Mouse (Mus musculus) heart, embryonic 16.5 days (tissue): Measurements from ENCODE around the gene Sh3tc1. TPM values are rescaled to one million over a fixed set of nuclear protein-coding genes. Genes with fewer than 3 reads are reported as not detected.

ENCODE experiments used
- ATAC-seq: fragments of 200-750 bp; cut with Nextera tagmentation; replicated peaks from 2 replicates; pipeline ENCODE4 v1.8.0; 2017; ENCODE audit warnings: moderate number of reproducible peaks; ENCODE audit not compliant: insufficient read depth, low FRiP score; ENCODE audit errors: extremely low read depth
- H3K27ac ChIP-seq: fragments of 300-500 bp; sonication (generic); 2 replicates; pipeline ENCODE4 v1.5.1; 2014; ENCODE audit warnings: mild to moderate bottlenecking, low read length, control low read depth, moderate library complexity
- H3K27me3 ChIP-seq: fragments of 300-500 bp; sonication (generic); 2 replicates; pipeline ENCODE4 v1.6.1; 2014; ENCODE audit warnings: low read length, mixed read lengths; ENCODE audit not compliant: control insufficient read depth, insufficient read depth
- H3K36me3 ChIP-seq: fragments of 300-500 bp; sonication (generic); 2 replicates; pipeline ENCODE4 v1.6.1; 2014; ENCODE audit not compliant: control insufficient read depth, insufficient read depth
- H3K4me1 ChIP-seq: fragments of 300-500 bp; sonication (generic); 2 replicates; pipeline ENCODE4 v1.6.1; 2014; ENCODE audit warnings: low read length, mixed read lengths; ENCODE audit not compliant: control insufficient read depth, insufficient read depth
- H3K4me2 ChIP-seq: fragments of 300-500 bp; sonication (generic); 2 replicates; pipeline ENCODE4 v1.6.1; 2014; ENCODE audit warnings: low read depth, mild to moderate bottlenecking, control low read depth, low read length
- H3K4me3 ChIP-seq: fragments of 300-500 bp; sonication (generic); 2 replicates; pipeline ENCODE4 v1.5.1; 2014; ENCODE audit warnings: mild to moderate bottlenecking, control low read depth, low read length
- H3K9ac ChIP-seq: fragments of 300-500 bp; sonication (generic); 2 replicates; pipeline ENCODE4 v1.6.1; 2014; ENCODE audit warnings: low read length, control low read depth
- H3K9me3 ChIP-seq: fragments of 300-500 bp; sonication (generic); replicated peaks from 2 replicates; pipeline ENCODE4 v1.6.1; 2016; ENCODE audit warnings: low read length; ENCODE audit not compliant: control insufficient read depth
- WGBS: fragments of 180-500 bp; shearing (Covaris S2); extraction: QIAGEN DNeasy Blood & Tissue Kit; methylation state at CpG from one replicate; pipeline ENCODE4 v1.1.7; 2014; 5-methylcytosine and 5-hydroxymethylcytosine counted together
- polyA plus RNA-seq: library from polyadenylated mRNA; unstranded; fragments of >200 nt; fragmentation: Nextera tagmentation; extraction: Ambion mirVana; gene quantifications from 2 replicates; pipeline ENCODE4 v1.2.1, GENCODE M21; 2015

Gene Sh3tc1
- polyA plus RNA-seq, 1 experiment from 2014 or later = 8.3 TPM

- Histone ChIP-seq H3K27me3 (no peaks in the 10 kb centered on the region), H3K4me1 (peaks cover 24% of the 10 kb centered on the region), H3K9ac (no peak overlapping the region), H3K4me3 (no peak overlapping the region), H3K9me3 (no peaks in the 10 kb centered on the region), H3K36me3 (no peaks in the 10 kb centered on the region), H3K4me2 (no peak overlapping the region), H3K27ac (no peak overlapping the region)
- WGBS = 90% methylated on average over 2 of the region's 2 CpGs
- no peak for ATAC-seq
Measured at GRCm38 (mm10) chr5:35721933-35722332, 17.9 kb downstream of the Sh3tc1 start.

GRCm38 (mm10) chr5:35719880-35720279 is 19.9 kb downstream of the Sh3tc1 start:
- WGBS = 84% methylated on average over 1 of the region's 1 CpGs
- H3K4me2 ChIP-seq = no peak overlapping the region
- H3K9me3 ChIP-seq = no peaks in the 10 kb centered on the region
- ATAC-seq = no peak
- no peaks in the 10 kb centered on the region for H3K36me3 ChIP-seq
- peaks cover 24% of the 10 kb centered on the region for H3K4me1 ChIP-seq
- no peaks in the 10 kb centered on the region for H3K27me3 ChIP-seq
- no peak overlapping the region for H3K4me3 ChIP-seq
- no peak overlapping the region for H3K27ac ChIP-seq
- H3K9ac ChIP-seq = no peak overlapping the region

DNA sequence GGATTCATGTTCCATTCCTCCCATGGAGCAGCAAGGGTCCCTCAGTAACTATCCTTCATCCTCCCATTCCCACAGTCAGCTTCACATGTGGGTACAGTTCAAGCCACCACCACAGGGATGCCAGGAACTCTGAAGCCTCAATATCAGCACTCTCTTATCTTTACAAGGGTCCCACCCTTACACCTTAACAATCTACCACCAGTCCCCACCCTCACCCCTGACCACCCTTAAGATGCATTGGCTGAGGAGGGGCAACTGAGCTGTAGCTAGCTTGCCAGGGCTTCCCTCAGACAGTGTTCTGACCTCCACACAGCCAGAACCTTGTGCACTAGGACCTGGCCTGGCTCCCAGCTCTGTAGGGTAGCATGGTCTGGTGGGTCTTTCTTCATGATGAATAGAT is 20.4 kb downstream of the Sh3tc1 start:
- no peaks in the 10 kb centered on the region for H3K27me3 ChIP-seq
- no peak for ATAC-seq
- no peak overlapping the region for H3K4me3 ChIP-seq
- no peak overlapping the region for H3K9ac ChIP-seq
- no peaks in the 10 kb centered on the region for H3K36me3 ChIP-seq
- peaks cover 24% of the 10 kb centered on the region for H3K4me1 ChIP-seq
- no peaks in the 10 kb centered on the region for H3K9me3 ChIP-seq
- no peak overlapping the region for H3K4me2 ChIP-seq
- H3K27ac ChIP-seq = no peak overlapping the region

- H3K27me3 ChIP-seq = no peaks in the 10 kb centered on the region
- WGBS = 71% methylated on average over 11 of the region's 11 CpGs
- H3K36me3 ChIP-seq = no peaks in the 10 kb centered on the region
- H3K4me1 ChIP-seq = peaks cover 24% of the 10 kb centered on the region
- no peak overlapping the region for H3K9ac ChIP-seq
- H3K9me3 ChIP-seq = no peaks in the 10 kb centered on the region
- H3K4me3 ChIP-seq = no peak overlapping the region
- ATAC-seq = no peak
- H3K27ac ChIP-seq = no peak overlapping the region
- H3K4me2 ChIP-seq = no peak overlapping the region
Measured at GRCm38 (mm10) chr5:35718817-35719216, 21.0 kb downstream of the Sh3tc1 start.

DNA sequence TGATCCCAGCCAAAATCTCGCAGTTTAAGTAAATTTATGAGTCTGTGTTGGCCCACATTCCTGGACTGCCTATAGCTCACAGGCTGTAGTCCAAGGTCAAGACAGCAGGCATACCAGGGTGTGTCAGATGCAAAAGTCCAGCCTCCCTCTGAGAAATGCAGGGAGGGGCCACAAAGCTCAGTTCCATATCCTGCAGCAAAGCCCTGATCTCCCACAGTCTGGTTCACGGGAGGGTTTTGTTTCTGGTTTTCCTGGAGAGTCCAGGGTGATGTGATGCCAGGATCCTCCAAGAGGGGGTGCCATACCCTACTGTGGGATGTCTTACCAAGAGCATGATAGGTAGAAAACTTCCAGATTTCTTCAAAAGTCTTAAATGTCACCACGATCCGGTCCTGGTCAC is 21.8 kb downstream of the Sh3tc1 start:
- Histone ChIP-seq H3K4me3 (no peak overlapping the region), H3K4me1 (peaks cover 21% of the 10 kb centered on the region), H3K27me3 (no peaks in the 10 kb centered on the region), H3K4me2 (no peak overlapping the region), H3K36me3 (no peaks in the 10 kb centered on the region), H3K9ac (no peak overlapping the region), H3K9me3 (no peaks in the 10 kb centered on the region), H3K27ac (no peak overlapping the region)
- WGBS = 40% methylated on average over 4 of the region's 4 CpGs
- ATAC-seq = no peak

DNA sequence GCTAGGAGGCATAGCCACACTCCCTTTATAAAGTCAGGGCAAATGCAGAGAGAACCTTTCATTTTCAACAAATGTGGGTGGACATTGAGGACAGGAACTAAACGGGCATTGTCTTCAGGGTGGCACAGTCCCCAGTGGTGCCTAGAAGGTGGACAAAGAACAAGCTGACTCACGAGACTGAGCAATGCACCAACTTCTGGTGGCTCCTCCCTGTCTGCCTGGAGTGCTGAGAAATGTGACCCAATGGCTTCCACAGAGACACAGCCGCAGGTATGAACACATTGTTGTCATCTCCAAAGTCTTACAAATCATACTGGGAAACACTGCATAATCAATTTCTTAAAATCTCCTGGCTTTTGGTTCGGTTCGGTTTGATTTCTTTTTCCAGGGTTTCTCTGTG is 22.3 kb downstream of the Sh3tc1 start:
- H3K27me3 ChIP-seq = no peaks in the 10 kb centered on the region
- peaks cover 16% of the 10 kb centered on the region for H3K4me1 ChIP-seq
- H3K4me2 ChIP-seq = no peak overlapping the region
- no peak overlapping the region for H3K4me3 ChIP-seq
- H3K9me3 ChIP-seq = no peaks in the 10 kb centered on the region
- H3K36me3 ChIP-seq = no peaks in the 10 kb centered on the region
- no peak for ATAC-seq
- H3K9ac ChIP-seq = no peak overlapping the region
- H3K27ac ChIP-seq = no peak overlapping the region
- 80% methylated on average over 5 of the region's 5 CpGs for WGBS

GRCm38 (mm10) chr5:35713649-35714354 is 26.0 kb downstream of the Sh3tc1 start:
- H3K4me3 ChIP-seq = no peak overlapping the region
- no peaks in the 10 kb centered on the region for H3K27me3 ChIP-seq
- 48% methylated on average over 13 of the region's 13 CpGs for WGBS
- H3K9ac ChIP-seq = no peak overlapping the region
- H3K9me3 ChIP-seq = no peaks in the 10 kb centered on the region
- peaks cover 3% of the 10 kb centered on the region; the same call in 1 of the 2 replicates for H3K4me1 ChIP-seq
- no peaks in the 10 kb centered on the region for H3K36me3 ChIP-seq
- no peak overlapping the region for H3K27ac ChIP-seq
- H3K4me2 ChIP-seq = no peak overlapping the region
- peak; percentile 90 for ATAC-seq

DNA sequence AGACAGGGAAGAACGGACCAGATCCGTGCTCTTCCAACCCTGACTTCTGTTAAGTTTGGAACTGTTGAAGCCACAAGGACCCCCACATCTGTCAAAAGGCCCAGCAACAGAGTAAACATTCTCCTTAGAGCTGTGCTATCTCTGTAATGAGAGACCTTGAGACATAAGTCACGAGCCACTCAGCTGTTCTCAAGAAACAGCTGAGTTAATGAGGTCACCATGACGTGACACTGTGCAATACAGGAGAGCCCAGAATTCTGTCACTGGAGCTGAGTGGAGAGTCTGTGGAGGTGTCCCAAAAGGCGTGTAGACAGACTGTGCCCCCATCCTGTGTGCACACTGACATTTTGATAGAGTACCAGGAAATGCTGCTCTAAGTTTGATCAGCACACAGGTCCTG is 27.3 kb downstream of the Sh3tc1 start:
- H3K9ac ChIP-seq = no peak overlapping the region
- H3K9me3 ChIP-seq = no peaks in the 10 kb centered on the region
- no peak overlapping the region for H3K4me2 ChIP-seq
- WGBS = 64% methylated on average over 5 of the region's 5 CpGs
- no peak for ATAC-seq
- no peaks in the 10 kb centered on the region for H3K36me3 ChIP-seq
- H3K4me3 ChIP-seq = no peak overlapping the region
- no peaks in the 10 kb centered on the region for H3K27me3 ChIP-seq
- H3K27ac ChIP-seq = no peak overlapping the region
- H3K4me1 ChIP-seq = no peaks in the 10 kb centered on the region

DNA sequence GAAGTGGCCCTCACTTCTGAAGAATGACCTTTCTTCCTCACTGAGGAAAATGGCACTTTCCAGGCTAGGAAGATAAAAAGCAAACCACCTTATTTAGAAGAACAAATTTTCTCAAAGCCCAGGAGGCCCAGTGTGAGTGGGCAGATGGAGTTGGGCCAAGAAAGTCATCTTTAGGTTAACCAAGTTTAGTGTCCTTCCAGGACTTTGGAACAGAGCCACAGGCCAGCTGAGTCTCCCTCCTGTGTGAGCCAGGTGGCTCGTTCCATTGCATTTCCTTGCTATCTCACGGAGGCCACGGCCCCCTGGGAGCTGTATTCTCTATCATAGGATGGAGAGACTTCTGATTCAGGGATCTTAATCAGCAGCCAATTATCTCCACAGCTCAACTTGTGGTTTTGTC is 28.9 kb downstream of the Sh3tc1 start:
- no peak overlapping the region for H3K4me2 ChIP-seq
- no peak for ATAC-seq
- no peak overlapping the region for H3K9ac ChIP-seq
- H3K4me1 ChIP-seq = no peaks in the 10 kb centered on the region
- H3K9me3 ChIP-seq = no peaks in the 10 kb centered on the region
- H3K27me3 ChIP-seq = no peaks in the 10 kb centered on the region
- 68% methylated on average over 3 of the region's 3 CpGs for WGBS
- no peak overlapping the region for H3K4me3 ChIP-seq
- no peaks in the 10 kb centered on the region for H3K36me3 ChIP-seq
- H3K27ac ChIP-seq = no peak overlapping the region
